Mouse (Mus musculus) kidney, postnatal 14 days (tissue): ENCODE measurements at regions not wholly inside any gene's neighbourhood (a gene's known extent, or its start where the extent isn't known, plus 50 kb on each side); places are given as distances from the start of the nearest gene placed in this dataset.
A peak's percentile ranks its signal among the peaks of the same experiment; 100 is the strongest.

Experiments
- DNase-seq: peaks from one replicate; pipeline ENCODE4 v3.0.0; 2022; ENCODE audit warnings: mixed read lengths

DNA sequence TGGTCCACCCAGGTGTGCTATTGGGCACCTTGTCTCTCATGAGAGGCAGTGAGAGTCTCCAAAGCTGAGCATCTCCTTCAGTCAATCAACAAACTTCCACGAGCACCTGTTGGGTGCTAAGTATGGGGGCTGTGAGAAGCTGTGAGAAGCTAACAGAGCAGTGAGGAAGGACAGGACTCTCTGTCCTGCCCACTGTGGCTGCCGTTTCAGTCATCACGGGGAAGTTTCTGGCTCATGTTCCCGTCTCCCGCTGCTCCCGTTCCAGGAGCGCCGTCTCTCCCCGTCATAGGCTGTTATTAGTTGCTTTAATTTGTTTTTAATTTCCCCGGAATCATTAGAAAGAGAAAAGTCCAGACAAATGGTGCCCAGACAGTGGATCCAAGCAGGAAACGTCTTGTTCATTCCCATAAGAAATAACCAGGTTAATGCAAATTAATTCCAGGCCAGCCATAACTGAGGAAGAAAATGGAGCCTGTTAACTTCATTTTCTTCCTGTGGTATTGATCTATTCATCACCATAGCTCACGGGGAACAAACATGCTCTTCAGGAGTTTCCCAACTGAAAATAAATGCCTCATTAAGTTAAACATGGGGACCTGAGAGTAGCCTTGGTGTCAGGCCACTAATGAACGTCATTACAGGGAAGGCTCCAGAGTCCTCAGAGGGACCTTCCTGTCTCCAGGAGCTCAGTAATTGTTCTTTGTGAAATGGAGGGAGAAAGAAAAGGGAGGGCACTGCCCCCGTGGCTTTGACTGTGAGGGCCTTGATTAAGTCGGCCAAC is 70.3 kb downstream of the Matn1 start:
- no peak for DNase-seq

DNA sequence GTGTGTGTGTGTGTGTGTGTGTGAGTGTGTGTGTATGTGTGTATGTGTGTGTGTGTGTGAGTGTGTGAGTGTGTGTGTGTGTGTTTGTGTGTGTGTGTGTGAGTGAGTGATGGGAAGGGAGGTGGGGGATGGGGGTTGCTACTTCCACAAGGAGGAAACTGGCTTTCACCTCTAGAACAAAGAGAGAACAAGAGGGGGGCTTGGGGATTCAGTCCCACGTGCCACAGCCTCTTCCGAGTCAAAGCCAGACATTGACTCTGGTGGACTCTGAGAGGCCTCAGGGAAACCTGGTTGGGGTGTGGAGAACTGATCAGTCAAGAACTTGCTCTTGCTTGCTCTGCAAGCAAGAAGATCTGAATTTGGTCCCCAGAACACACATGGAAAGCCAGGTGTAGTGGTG is 71.0 kb downstream of the Matn1 start:
- no peak for DNase-seq

DNA sequence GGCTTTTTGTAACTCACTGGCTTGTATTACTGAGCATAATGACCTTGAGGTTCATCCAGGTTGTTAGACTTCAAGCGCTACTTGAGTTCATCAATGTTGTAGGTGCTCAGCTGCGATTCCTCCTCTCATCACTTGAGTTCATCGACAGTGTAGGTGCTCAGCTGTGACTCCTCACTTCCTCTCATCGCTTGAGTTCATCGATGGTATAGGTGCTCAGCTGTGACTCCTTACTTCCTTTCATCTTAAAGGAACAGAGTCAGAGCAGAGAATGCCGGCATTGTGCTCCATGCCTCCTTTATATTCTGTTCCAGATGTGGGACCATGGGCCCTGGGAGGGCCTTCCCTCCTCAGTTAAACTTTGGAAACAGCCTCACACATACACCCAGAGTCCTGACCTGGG is 79.4 kb downstream of the Matn1 start:
- DNase-seq: no peak

DNA sequence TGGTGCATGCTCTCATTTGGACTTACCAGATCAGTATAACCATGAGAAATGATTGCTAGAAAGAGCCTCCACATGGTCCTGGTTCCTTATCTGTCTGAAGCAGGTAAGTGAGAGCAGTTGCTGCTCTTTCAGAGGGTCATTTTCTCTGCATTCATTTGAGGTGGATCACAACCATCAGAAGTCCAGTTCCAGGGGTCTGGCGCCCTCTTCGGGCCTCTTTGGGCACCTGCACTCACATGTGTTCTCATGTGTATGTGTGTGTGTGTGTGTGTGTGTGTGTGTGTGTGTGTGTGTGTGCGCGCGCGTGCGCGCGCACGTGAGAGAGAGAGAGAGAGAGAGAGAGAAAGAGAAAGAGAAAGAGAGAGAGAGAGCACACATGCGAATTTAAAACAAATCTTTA is 92.1 kb downstream of the Matn1 start:
- DNase-seq: no peak

DNA sequence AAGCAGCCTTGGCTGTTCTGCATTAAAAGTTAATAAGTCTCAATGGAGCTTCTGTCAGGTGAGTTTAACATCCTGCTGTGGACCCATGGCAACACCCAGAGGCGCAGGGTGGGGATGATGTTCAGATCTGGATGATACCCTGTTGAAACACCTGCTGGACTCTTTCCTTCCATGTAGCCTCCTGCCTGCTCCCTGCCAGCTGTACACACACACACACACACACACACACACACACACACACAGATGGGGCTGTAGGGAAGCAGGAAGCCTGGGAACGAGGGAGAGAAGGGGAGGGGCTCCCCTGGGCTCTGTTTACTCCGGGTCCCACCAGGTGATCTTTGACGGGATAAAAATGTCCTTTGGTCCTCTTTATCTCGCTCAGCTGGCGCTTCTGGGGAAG is 93.0 kb downstream of the Matn1 start:
- DNase-seq: no peak

DNA sequence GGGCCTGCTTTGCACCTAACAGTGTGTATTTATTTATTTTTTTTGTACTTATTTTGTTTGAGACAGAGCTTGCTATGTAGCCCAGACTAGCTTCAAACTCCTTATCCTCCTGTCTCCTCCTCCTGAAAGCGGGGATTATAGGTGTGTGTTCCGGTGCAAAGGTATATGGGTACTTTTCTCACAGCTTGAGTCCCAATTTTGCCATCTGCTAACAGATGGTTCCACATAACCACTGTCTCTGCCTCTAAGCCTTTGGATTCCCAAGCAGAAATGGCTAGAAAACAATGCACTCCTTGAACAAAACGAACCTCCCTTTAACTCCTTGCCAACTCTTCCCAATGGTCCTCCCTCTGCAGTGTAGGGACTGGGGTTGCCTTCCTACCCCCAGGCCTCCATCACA is 95.5 kb downstream of the Matn1 start:
- no peak for DNase-seq

DNA sequence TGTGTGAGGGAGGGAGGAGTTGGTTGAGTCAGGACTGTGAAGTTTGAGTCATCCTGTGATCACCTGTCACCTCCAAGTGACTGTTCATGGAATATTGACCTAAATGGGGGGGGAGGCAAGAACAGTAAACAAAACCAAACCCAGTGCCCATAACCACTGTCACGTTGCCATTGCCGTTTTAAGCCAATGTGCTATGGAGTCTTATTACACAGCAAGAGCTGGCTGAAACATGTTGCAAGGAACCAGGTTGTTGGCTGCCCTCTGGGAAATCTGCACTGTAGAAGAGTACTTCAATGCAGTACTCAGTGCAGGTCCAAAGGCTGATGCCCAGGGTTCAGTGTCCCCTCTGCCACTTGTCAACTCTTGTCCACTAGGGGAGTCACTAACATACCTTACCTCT is 97.0 kb downstream of the Matn1 start:
- no peak for DNase-seq

DNA sequence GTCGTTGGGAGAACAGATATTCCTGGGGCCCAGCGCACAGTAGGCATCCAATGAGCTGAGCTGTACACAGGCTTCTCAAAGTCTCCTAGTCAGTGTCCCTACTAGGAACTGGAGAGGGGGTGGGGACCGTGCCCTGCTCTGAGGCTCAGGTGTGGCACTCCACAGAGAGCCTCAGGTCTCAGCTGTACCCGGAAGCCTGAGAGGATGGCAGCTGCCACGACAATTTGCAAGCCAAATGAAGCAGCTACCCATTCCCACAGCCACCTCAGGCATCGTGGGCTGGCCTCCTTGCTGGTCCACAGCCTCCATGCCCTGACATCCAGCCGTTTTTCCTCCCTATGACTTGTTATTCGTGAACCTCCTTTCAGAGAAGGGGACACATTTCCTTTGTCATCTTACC is 101.9 kb downstream of the Matn1 start:
- no peak for DNase-seq

DNA sequence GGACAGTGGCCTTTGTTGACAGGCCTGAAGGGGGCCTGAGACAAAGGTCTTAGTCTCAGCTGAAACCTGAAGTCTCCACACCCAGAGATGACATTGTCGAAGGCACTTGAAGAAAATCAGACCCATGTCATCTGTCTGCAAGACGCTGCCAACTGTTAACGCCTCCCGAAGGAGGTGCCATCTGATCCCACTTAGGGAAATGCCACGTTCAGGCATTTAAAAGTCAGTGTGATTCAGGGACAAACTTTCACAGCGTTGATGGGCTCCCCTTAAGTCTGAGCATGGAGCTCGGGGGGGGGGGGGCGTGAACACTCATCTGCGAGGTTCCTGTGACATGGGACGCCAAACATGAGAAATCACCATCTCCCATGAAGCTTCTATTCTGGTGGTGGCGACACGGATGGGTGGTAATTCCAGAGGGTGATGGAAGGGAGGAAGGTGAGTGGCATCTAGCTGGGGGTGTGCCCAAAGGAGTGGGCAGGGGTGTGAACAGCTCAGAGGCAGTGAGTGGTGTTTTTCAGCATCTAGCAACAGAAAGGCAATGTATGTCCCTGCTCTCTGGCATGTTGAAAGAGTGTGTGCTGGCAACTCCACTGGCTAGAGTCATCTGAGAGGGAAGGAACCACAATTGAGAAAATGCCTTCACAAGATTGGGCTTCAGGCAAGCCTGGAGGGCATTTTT is 102.9 kb downstream of the Matn1 start:
- DNase-seq: no peak

DNA sequence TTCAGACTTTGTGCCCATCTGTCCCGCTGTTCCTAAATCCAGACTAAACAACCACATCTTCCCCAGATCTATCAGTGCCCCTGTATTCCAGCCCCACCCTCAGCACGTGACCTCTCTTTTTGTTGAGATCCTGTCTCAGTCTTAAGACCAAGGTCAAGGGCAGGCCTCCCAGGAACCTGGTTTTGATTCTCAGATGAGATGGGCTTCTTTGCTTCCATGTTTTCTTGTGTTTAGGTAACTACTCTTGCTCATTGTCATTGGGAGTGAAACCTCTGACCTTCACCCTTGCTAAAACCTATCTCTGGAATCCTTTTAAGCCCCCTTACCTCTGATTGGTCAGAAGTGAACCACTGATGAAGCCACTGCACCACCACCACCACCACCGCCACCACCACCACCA is 112.1 kb downstream of the Matn1 start:
- no peak for DNase-seq

DNA sequence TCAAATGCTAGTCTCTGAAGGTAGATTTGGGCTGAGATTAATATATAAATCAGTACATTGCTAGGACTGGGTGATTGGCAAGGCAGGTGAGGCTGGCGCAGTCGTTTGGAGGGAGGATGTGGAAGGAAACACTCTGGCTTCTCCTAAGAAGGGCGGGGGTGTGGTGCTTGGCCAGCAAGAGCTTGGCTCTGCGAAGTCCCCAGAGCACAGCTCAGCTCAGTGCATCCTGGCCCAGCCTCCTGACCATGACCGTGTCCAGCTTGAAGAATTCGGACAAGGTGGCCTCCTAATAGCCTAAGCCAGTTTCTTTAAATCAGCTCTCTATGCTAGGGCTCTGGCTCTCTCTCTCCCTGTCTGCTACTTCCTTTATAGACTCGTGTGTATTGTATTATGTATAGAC is 115.4 kb downstream of the Matn1 start:
- DNase-seq: no peak

DNA sequence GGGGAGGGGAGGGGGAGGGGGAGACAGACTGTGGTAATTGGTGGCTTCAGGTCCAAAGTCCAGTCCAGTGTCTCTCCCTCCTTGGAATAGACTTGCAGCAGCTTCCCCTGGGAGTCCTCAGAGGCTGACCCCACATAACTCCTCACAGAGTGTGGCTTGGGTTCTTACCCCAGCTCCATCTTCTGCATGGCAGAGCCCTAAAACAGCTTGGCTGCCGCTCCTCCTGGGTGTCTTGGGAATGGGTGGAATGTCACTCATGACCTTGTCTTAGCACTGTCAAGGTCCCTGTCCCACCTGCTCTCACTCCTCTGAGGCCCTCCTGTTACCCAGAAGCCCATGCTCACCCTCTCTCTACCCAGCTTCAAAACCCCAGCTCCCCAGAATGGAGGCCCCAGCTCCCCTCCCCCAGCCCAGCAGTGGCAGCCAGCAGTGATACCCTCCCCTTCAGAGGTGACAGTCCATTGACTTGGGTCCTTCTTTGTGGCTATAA is 116.1 kb downstream of the Matn1 start:
- no peak for DNase-seq

DNA sequence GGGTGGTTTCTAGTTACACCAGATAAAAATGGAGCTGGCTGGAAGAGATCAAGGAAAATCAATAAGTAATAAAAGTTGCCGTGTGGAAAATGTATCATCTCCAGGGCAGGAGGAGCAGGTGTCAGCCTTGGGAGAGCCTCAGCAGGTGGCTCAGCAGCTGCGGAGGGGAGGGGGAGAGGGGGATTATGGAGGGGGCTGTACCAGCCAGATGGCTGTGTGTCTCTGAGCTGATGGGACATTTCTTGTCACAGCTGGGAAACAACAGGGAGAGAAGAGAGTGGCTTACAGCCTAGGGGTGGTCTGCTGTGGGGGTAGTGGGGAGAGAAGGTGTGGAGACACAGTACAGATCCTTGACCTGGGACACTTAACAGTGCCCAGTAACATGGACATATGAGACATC is 116.5 kb downstream of the Matn1 start:
- DNase-seq: no peak

DNA sequence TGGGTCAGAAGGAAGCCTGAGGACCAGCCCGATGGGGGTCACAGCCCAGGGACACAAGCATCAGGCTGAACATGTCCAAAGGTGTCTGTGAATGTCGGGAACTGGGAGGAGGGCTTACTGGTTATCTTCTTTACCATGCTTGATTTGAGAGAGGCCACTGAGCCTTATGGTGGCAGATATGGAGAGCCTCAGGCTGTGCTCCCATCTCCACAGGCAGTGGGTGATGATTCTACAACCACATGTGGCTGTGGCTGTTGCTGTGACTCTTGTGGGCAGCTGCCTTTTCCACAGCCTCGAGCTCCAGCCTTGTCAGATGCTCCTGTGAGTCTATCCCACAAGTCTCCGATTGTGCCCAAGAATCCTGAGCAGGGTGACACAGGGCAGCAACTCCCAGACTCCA is 118.4 kb downstream of the Matn1 start:
- DNase-seq: no peak

DNA sequence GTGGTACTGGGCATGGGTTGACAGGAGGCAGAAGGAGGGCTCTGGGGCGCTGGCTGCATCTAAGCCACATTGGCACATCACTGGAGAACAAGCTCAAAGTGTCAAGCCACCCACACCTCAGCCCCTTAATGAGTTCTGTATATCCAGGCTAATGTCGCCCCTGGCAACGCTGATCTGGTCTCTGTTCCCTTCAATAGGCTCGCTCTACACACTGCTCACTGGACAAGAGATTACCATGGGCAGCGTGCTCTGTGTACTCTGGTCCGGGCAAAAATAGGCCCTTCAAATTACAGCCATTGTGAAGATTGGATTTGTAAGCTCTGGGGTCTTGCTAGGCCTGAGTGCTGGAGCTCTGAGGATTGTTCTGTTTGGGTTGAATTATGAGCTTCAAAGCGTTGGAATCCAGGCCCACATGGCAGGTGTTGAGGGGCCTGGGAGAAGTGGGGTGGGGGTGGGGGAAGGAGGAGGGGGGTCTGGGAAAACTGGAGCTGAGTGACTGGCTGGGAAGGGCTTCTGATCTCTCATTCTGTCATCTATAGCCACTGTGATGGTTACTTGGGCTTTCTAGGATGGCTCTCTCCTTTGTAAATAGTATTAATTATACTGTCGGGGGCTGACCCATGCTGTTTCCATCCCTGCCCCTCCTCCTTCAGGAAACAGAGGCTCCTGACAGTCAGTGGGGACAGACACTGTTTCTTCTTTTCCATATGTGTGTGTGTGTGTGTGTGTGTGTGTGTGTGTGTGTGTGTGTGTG is 122.2 kb downstream of the Matn1 start:
- DNase-seq: no peak

DNA sequence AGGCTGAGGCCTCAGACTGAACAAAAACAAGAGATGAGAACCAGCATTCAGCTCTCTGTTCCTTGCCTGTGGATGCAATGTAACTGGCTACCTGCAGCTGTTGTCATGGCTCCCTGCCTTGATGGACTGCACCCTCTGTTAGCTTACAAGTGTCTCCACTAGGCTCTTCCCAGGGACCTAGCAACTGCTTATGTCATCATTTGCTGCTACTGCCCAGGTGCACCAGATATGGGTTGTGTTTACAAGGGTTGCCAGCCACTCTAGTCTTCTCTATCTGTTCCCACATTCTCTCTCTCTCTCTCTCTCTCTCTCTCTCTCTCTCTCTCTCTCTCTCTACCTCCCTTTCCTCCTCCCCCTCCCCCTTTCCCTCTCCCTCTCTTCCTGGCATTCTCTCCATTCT is 126.4 kb downstream of the Matn1 start:
- DNase-seq: no peak

DNA sequence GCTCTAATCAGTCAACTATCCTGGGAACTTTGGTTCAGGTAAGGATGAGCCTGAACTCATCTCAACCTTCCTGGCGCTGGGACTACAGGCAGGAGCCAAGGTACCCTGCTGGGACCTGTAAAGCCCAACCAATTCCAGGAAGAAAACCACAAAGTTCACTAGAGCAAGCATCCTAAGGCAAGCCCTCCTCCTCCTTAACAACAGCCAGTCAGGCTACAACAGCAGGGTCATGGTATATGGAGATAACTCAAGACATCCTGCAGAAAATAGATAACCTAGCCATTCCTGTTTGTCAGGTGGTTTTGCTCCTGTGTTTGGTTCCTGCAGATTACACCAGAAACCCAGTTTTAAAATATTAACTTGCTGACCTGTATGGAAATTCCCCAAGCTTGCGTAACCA is 128.4 kb downstream of the Matn1 start:
- no peak for DNase-seq

DNA sequence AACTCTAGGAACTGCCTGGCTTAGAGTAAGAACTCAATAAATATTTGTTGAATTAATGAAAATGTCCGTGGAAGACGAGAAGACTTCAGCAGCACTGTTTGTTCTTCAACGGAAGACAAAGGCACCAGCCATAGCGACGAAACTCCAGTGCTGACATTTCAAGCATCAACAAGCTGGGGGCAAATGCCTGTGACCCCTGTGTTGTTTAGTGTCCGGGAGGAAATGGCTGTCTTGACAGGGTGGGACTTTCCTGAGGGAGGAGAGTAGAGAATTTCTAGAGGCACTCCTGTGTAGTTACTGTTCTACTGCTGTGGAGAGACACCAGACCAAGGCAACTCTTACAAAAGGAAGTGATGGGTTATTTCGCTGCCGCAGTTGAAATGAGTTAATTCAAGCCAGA is 129.2 kb downstream of the Matn1 start:
- DNase-seq: peak; percentile 7

DNA sequence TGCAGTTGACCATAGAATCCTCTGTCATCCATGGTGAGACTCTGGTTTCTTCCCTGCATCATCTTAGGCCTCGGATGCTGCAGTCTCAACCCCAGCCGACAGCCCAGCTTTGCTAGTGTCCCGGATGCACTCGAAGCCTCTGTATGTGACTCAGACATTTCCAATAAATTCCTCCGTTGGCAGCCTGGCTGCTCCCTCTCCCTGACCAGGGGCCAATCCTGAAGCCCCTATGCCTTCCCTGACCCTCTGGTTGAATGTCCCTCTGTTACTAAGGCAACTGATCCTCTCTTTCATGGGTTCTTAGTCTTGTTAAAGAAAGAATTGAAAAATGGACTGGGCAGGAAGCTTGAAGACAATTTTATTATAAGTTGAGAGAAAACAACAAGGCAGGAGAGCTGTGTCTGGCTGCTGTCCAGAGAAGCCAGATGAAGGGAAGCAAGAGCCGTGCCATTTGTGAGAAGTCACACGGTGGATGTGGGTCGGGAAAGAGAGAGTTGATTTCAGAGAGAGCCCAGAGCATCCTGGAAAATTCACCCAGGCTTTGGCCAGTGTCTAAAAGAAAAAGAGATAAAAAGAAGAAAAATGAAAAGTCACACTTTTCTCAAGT is 131.2 kb downstream of the Matn1 start:
- DNase-seq: no peak

DNA sequence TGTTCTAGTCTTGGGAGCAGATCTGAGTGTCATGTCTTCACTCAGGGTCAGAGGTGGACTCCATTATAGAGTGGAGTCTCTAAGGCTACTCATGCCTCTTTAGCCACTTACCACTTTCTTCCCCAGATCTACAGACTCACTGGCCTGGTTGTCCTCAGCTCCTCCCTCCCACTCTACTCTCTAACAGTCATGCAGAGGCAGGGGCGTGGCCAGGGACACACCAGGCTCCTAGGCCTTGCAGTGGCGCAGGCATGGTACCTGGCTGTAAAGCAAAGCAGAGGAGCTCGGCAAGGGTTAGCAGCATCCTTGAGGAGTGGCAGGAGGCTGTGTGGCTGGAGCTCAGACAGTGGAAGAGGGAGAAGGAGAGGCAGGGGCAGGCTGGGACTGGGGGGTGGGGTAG is 132.4 kb downstream of the Matn1 start:
- DNase-seq: no peak

DNA sequence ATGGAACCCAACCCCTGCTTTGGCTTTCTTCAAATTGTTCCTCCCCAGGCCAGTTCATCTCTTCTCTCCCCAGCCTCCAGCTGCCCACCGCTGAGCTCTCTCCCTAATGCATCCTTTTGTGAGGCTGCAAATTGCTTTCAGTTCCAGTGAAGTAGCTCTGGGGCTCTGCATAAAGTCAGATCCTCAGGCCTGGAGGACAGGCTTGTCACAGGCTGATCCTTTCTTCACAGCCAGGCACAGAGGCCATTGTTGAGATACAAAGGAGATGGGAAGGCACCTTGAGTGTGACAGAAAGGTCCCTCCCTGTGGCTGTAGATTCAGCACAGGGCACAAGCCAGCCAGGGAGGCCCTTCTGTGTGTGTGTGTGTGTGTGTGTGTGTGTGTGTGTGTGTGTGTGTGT is 135.9 kb downstream of the Matn1 start:
- DNase-seq: no peak

DNA sequence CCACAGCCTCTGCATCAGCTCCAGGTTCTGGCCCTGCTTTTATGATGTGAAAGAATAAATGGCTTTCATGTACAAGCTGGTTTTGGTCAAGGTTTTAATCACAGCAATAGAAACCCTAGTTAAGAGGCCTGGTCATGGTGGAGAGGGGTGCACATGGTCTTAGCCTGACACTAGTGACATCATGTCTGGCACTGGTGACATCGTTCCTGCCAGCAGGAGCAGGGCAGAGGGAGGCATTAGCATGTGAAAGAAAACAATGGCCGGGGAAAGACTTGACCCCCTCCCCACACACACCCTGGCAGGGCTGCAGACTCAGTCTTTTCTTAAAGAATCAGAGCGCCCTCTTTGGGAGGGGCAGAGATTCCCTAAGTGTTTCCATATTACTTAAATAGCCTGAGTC is 139.2 kb downstream of the Matn1 start:
- DNase-seq: no peak

DNA sequence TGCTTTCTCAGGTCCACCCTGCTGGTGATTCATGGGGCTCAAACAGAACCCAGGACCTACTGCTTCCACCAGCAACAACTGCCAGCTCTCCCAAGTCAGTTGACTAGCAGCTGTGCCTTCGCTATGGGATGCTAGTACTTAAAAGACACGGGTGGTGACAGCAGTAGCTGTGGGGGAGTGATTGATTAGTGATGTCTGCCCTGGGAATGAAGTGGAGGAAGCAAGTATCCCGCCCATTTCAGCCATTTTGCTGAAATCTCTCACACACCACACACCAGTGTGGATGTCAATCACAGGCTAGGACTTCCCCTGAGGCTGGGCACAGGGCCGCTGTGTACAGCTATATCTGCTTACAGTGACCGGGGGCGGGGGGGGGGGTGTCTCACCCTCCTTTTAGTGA is 153.2 kb downstream of the Matn1 start:
- no peak for DNase-seq
